Mouse (Mus musculus): ENCODE measurements around the gene Pigu. TPM values are rescaled to one million over a fixed set of nuclear protein-coding genes. Genes with fewer than 3 reads are reported as not detected.

The Pigu gene
- polyA plus RNA-seq, 1 experiment = 43.9 TPM

DNA sequence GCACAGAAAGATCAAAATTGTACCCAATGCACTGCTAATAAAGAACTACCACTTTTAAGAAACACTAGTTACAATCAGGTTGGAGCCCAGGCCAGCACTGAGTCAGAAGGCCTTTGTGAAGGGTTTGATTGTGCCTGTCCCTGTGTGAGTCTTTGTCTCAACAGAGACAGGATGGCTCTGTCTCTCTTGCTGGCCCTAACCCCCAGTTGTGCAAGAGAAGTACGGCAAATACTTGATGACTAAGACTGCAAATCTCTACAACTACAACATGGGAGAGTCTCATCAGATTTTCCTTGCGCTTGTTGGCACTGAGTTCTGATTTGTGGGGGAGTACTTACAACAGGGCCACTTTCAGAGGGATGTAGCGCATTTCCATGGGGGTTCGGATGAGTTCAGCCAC is 26.4 kb downstream of the Pigu start:
- Histone ChIP-seq H3K4me3 (ENCODE audit: insufficient read depth, low read length) (no peak overlapping the region), H3K27ac (ENCODE audit: insufficient read depth, low read length) (no peak overlapping the region), H3K4me1 (ENCODE audit: control insufficient read depth, insufficient read depth, low read length) (no peaks in the 10 kb centered on the region)
- no peak for TF ChIP-seq CTCF (IDR thresholded peaks at IDR 0.05; ENCODE audit: borderline replicate concordance, insufficient read depth, low read length)
- no peak for TF ChIP-seq POLR2A (IDR thresholded peaks at IDR 0.05; ENCODE audit: low read depth, low read length)

DNA sequence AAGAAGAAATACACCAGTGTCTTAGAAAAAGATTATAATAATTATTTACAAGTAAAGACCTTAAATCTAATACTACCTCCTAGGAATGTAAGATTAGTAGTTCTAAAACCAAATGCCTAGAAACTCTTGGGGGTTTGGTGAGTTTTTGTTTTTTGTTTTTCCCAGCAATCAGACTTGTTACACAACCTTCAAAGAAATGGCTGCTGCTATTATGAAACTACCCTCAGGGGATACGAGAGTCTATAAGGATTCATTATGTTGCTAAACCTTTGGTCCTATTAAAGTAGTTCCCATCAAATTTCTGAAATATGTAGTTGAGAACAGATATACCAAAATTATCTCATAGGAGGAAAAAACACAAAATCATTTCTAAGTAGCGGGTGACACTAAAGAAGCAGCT is 27.5 kb downstream of the Pigu start:
- Histone ChIP-seq H3K27ac (ENCODE audit: insufficient read depth, low read length) (no peak overlapping the region), H3K4me3 (ENCODE audit: insufficient read depth, low read length) (no peak overlapping the region), H3K4me1 (ENCODE audit: control insufficient read depth, insufficient read depth, low read length) (no peaks in the 10 kb centered on the region)
- TF ChIP-seq CTCF (IDR thresholded peaks at IDR 0.05; ENCODE audit: borderline replicate concordance, insufficient read depth, low read length) (no peak), POLR2A (IDR thresholded peaks at IDR 0.05; ENCODE audit: low read depth, low read length) (no peak)

DNA sequence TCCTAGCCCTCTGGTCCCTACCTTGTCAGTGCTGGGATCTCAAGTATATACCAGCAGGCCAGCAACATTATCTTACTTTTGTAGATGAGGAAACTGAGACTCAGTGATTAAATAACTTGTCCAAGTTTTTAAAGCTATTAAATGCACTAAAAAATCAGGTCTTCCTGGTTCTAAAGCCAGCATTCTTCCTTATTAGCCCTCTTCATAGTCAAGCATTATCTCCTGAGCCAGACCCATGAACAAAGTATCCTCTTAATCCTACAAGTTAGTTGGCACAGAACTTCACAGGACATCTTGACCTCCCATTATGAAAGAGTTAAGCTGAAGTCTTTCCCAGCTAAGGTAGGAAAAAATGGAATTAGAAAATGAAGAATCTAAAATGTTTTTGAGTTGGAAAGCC is 28.3 kb downstream of the Pigu start:
- TF ChIP-seq POLR2A (IDR thresholded peaks at IDR 0.05; ENCODE audit: low read depth, low read length) = no peak
- no peak for TF ChIP-seq CTCF (IDR thresholded peaks at IDR 0.05; ENCODE audit: borderline replicate concordance, insufficient read depth, low read length)
- Histone ChIP-seq H3K4me3 (ENCODE audit: insufficient read depth, low read length) (no peak overlapping the region), H3K4me1 (ENCODE audit: control insufficient read depth, insufficient read depth, low read length) (no peaks in the 10 kb centered on the region), H3K27ac (ENCODE audit: insufficient read depth, low read length) (no peak overlapping the region)

DNA sequence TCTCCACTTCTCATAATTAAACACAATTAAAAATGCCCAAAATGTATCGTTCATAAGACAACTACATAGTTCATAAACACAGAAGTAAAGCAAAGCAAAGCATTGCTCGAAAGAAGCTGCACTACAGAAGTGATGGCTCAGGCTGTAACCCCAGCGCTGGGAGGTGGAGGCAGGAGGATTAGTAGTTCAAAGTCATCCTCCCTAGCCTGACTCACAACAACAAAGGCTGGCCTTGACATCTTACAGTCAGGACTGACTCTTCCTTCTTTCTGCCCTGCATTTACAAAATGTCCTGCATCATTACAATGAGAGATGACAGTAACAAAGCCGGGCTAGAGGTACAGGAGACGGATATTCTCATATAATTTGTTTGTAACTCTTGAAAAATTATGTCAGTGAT is 29.3 kb downstream of the Pigu start:
- Histone ChIP-seq H3K4me3 (ENCODE audit: insufficient read depth, low read length) (no peak overlapping the region), H3K4me1 (ENCODE audit: control insufficient read depth, insufficient read depth, low read length) (no peaks in the 10 kb centered on the region), H3K27ac (ENCODE audit: insufficient read depth, low read length) (no peak overlapping the region)
- no peak for TF ChIP-seq POLR2A (IDR thresholded peaks at IDR 0.05; ENCODE audit: low read depth, low read length)
- TF ChIP-seq CTCF (IDR thresholded peaks at IDR 0.05; ENCODE audit: borderline replicate concordance, insufficient read depth, low read length) = no peak

DNA sequence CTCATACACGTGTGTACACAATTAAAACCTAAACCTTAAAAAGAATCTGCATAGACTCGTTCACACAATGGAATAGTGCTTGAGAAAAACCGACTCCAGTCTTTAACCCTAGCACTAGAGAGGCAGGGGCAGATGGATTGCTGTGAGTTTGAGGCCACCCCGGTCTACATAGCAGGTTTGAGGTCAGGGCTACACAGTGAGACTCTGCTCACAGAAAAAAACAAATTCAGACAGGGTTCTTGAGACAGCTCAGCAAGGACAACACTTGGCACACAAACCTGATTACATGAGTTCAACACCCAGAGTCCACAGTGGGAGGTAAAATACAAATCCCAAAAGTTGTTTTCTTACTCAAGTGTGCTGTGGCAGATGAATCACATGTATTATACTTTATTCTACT is 31.2 kb downstream of the Pigu start:
- H3K27ac ChIP-seq (ENCODE audit: insufficient read depth, low read length) = no peak overlapping the region
- TF ChIP-seq CTCF (IDR thresholded peaks at IDR 0.05; ENCODE audit: borderline replicate concordance, insufficient read depth, low read length) (no peak), POLR2A (IDR thresholded peaks at IDR 0.05; ENCODE audit: low read depth, low read length) (no peak)
- H3K4me1 ChIP-seq (ENCODE audit: control insufficient read depth, insufficient read depth, low read length) = no peaks in the 10 kb centered on the region
- no peak overlapping the region for H3K4me3 ChIP-seq (ENCODE audit: insufficient read depth, low read length)

DNA sequence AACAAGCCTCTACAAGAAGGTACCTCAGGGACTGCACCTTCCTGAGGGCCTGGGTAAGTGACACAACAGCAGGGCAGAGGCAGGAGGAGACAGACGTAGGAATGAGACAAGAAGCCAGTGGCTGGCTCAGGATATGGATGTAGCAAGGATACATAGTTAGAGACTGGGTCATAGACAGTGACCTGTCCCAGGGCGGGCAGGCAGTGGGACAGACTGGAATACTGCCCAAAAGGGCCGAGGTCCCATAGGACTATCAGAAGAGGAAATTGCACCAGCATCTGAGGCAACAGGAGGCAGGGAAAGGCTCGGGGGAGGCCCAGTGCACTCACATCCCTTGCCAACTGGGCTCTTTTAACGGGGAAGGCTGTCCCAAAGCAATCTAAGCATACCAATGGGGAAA is 36.6 kb downstream of the Pigu start:
- H3K4me3 ChIP-seq (ENCODE audit: insufficient read depth, low read length) = no peak overlapping the region
- no peaks in the 10 kb centered on the region for H3K4me1 ChIP-seq (ENCODE audit: control insufficient read depth, insufficient read depth, low read length)
- no peak overlapping the region for H3K27ac ChIP-seq (ENCODE audit: insufficient read depth, low read length)
- TF ChIP-seq CTCF (IDR thresholded peaks at IDR 0.05; ENCODE audit: borderline replicate concordance, insufficient read depth, low read length) (no peak), POLR2A (IDR thresholded peaks at IDR 0.05; ENCODE audit: low read depth, low read length) (no peak)

DNA sequence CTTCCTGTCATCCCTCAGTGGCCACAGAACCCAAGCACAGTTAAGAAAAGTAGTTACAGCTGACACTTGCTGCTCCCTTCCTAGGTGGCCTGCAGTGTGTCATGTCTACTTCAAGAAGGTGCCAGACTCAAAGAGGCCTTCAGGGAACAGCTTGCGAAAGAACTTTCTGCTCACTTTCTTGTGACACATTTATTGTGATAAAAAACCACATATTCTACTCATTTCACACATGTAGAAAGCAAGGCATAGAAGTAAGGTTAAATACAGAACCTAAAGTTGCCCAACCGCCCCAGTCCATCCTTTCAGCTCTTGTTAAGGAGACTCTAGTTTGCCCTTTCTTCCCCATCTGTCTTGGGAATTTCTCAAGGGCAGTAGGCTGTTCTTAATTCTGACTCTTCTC is 38.6 kb downstream of the Pigu start:
- Histone ChIP-seq H3K4me3 (ENCODE audit: insufficient read depth, low read length) (no peak overlapping the region), H3K4me1 (ENCODE audit: control insufficient read depth, insufficient read depth, low read length) (no peaks in the 10 kb centered on the region), H3K27ac (ENCODE audit: insufficient read depth, low read length) (no peak overlapping the region)
- TF ChIP-seq CTCF (IDR thresholded peaks at IDR 0.05; ENCODE audit: borderline replicate concordance, insufficient read depth, low read length) (no peak), POLR2A (IDR thresholded peaks at IDR 0.05; ENCODE audit: low read depth, low read length) (no peak)

DNA sequence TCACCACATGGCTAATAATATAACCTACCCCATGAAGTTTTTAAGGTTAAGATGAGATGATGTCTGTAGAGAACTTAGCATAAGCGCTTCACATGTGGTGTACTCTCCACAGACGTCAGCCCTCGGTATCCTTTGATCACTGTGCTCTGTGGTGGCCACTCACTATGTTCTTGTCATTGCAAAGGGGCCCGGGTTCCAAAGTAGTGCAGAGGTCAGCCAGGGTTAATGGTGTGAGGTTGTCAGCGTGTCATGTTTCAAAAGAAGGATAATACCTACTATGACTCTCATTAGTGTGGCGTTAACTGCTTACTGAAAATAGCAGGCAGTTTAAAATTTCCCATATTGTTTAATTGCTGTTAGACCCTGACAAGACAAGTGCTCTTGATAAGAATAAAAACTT is 43.6 kb downstream of the Pigu start:
- H3K27ac ChIP-seq (ENCODE audit: insufficient read depth, low read length) = no peak overlapping the region
- H3K4me3 ChIP-seq (ENCODE audit: insufficient read depth, low read length) = no peak overlapping the region
- H3K4me1 ChIP-seq (ENCODE audit: control insufficient read depth, insufficient read depth, low read length) = 0 out of 2 replicates have a peak, but pooled peaks cover 6% of the 10 kb centered on the region
- no peak for TF ChIP-seq POLR2A (IDR thresholded peaks at IDR 0.05; ENCODE audit: low read depth, low read length)
- TF ChIP-seq CTCF (IDR thresholded peaks at IDR 0.05; ENCODE audit: borderline replicate concordance, insufficient read depth, low read length) = no peak

DNA sequence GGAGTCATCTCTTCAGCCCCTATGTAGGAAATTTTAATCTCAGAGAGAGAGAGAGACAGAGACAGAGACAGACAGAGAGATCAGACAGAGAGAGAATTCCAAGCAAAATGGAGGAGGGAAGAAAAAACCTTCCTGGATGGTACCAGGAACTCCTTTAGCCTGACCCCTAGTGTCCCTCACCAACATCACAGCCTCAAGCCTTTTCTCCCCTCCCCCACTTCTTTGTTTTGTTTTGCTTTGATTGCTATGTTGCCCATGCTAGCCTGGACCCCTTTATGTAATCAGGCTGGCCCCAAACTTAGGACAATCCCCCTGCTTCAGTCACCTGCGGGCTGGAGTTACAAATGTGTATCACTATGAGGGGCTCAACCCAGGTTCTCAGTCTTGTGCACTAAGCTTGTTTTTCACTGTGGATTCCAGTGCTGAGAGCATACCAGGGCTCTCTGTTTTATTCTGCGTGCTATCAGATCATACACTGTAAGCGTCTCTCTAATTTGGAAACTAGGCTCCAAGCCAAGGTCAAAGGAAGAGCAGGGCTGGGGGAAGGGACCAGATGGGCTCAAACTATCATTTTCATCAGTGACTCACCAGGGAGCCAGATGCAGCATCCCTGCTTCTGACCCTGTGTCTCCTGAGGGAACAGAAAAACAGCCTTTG is 48.2 kb downstream of the Pigu start:
- Histone ChIP-seq H3K27ac (ENCODE audit: insufficient read depth, low read length) (peak overlapping the region; percentile 46; the same call in 1 of the 2 replicates), H3K4me3 (ENCODE audit: insufficient read depth, low read length) (no peak overlapping the region), H3K4me1 (ENCODE audit: control insufficient read depth, insufficient read depth, low read length) (0 out of 2 replicates have a peak, but pooled peaks cover 6% of the 10 kb centered on the region)
- TF ChIP-seq POLR2A (IDR thresholded peaks at IDR 0.05; ENCODE audit: low read depth, low read length) (no peak), CTCF (IDR thresholded peaks at IDR 0.05; ENCODE audit: borderline replicate concordance, insufficient read depth, low read length) (no peak)

DNA sequence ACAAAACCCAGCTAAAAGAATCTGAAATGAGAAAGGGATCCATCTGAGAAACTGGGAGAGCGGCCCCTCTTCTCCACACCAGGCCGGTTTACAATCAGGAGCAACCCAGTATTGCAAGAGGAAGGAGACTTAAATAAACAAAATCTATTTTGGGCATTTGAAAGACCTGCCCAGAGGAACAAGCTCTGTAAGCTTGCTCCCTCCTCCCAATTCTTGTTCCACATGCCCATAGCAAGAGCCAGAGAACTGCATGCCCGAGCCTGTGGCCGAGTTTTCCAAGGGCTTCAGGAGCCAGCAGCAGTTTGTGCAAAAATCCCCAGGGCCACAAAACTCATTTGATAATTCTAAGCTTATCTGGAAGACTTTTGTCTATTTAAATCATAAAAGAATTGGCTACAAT is 57.7 kb downstream of the Pigu start:
- no peak overlapping the region for H3K4me3 ChIP-seq (ENCODE audit: insufficient read depth, low read length)

More for the DNA sequence above, 57.7 kb downstream of the Pigu start:
- no peak overlapping the region for H3K27ac ChIP-seq (ENCODE audit: insufficient read depth, low read length)
- TF ChIP-seq POLR2A (IDR thresholded peaks at IDR 0.05; ENCODE audit: low read depth, low read length) (no peak), CTCF (IDR thresholded peaks at IDR 0.05; ENCODE audit: borderline replicate concordance, insufficient read depth, low read length) (no peak)
- no peaks in the 10 kb centered on the region for H3K4me1 ChIP-seq (ENCODE audit: control insufficient read depth, insufficient read depth, low read length)

Measured in embryonic fibroblast, embryonic 13.5 days (primary cell).